Mouse (Mus musculus) liver, postnatal 0 days (tissue): ENCODE results near the gene Adipoq. TPM values are rescaled to one million over a fixed set of nuclear protein-coding genes. Genes with fewer than 3 reads are reported as not detected.

ENCODE experiments used
- ATAC-seq: fragments of 200-750 bp; cut with Nextera tagmentation; 2 replicates; pipeline ENCODE4 v1.8.0; 2017; ENCODE audit warnings: mild to moderate bottlenecking, moderate library complexity
- DNase-seq: peaks from one replicate; pipeline ENCODE4 v3.0.0-alpha.2; 2016
- H3K27ac ChIP-seq: fragments of 300-500 bp; sonication (generic); 2 replicates; pipeline ENCODE4 v1.5.1; 2014; ENCODE audit warnings: antibody characterized with exemption, moderate library complexity, mild to moderate bottlenecking, low read depth
- H3K27me3 ChIP-seq: fragments of 300-500 bp; sonication (generic); 2 replicates; pipeline ENCODE4 v1.6.1; 2014; ENCODE audit warnings: low read length, control low read depth, mixed read lengths; ENCODE audit not compliant: insufficient read depth
- H3K36me3 ChIP-seq: fragments of 300-500 bp; sonication (generic); replicated peaks from 2 replicates; pipeline ENCODE4 v1.6.1; 2014; ENCODE audit warnings: mild to moderate bottlenecking, control low read depth, low read length, moderate library complexity, mixed read lengths; ENCODE audit not compliant: insufficient read depth
- H3K4me1 ChIP-seq: fragments of 300-500 bp; sonication (generic); 2 replicates; pipeline ENCODE4 v1.6.1; 2014; ENCODE audit warnings: antibody characterized with exemption, mild to moderate bottlenecking, control low read depth; ENCODE audit not compliant: insufficient read depth
- H3K4me2 ChIP-seq: fragments of 300-500 bp; sonication (generic); 2 replicates; pipeline ENCODE4 v1.6.1; 2014; ENCODE audit warnings: low read depth, mild to moderate bottlenecking, low read length, moderate library complexity, mixed read lengths
- H3K4me3 ChIP-seq: fragments of 300-500 bp; sonication (generic); 2 replicates; pipeline ENCODE4 v1.5.1; 2014; ENCODE audit warnings: low read depth, low read length
- H3K9ac ChIP-seq: fragments of 300-500 bp; sonication (generic); replicated peaks from 2 replicates; pipeline ENCODE4 v1.6.1; 2014; ENCODE audit warnings: mild to moderate bottlenecking, moderate library complexity
- H3K9me3 ChIP-seq: fragments of 300-500 bp; sonication (generic); 2 replicates; pipeline ENCODE4 v1.6.1; 2016; ENCODE audit warnings: mild to moderate bottlenecking, control low read depth, low read length, mixed read lengths
- CTCF ChIP-seq: sonication (generic); IDR thresholded peaks from 2 replicates; pipeline ENCODE4 v1.5.1; 2016; ENCODE audit warnings: antibody characterized with exemption, low read depth
- EP300 ChIP-seq: IDR thresholded peaks from 2 replicates; pipeline ENCODE4 v1.6.1; 2016; ENCODE audit warnings: antibody characterized with exemption, low read depth, mild to moderate bottlenecking
- WGBS: fragments of 180-500 bp; shearing (Covaris S2); extraction: QIAGEN DNeasy Blood & Tissue Kit; methylation state at CpG from one replicate; pipeline ENCODE4 v1.1.7; 2014; ENCODE audit not compliant: insufficient replicate concordance; 5-methylcytosine and 5-hydroxymethylcytosine counted together
- polyA plus RNA-seq: library from polyadenylated mRNA; unstranded; fragments of >200 nt; fragmentation: Nextera tagmentation; extraction: Ambion mirVana; gene quantifications from 2 replicates; pipeline ENCODE4 v1.2.1, GENCODE M21; 2015

Gene Adipoq
- polyA plus RNA-seq, 1 experiment from 2014 or later = not detected

DNA sequence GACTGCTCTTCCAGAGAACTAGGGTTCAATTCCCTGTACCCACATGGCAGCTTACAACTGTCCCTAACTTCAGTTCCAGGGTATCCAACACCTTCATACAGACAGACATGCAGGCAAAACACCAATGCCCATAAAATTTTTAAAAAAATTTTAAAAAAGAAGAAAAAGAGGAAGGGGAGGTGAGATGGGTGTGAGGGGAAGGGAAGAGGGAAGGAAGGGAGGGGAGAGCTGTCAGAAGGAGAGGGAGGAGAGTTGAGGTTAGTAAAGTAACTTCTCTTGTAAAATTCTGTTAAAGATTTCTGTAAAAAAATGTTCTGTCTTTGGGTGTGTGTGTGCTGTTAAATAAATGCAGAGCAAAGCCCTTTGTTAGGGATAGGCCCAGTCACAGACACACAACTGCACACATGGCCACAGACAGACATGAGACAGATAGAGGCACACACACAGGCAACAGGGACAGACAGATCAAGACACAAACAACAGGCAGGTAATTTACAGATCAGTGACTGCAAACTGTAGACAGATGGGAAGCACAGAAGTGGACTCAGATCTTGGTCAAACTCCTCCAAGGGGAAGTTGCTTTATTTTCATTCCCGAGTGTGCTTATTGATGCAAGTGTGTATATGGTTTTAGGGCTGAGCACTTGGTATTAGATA, 35.7 kb downstream of the Adipoq start:
- Histone ChIP-seq H3K4me1 (0 out of 2 replicates have a peak, but pooled peaks cover 2% of the 10 kb centered on the region), H3K27ac (peak overlapping the region; percentile 49; the same call in 1 of the 2 replicates), H3K4me3 (no peak overlapping the region), H3K4me2 (no peak overlapping the region), H3K27me3 (no peaks in the 10 kb centered on the region), H3K9me3 (no peaks in the 10 kb centered on the region), H3K9ac (no peak overlapping the region), H3K36me3 (no peaks in the 10 kb centered on the region)
- DNase-seq = no peak
- WGBS = 26% methylated on average over 1 of the region's 1 CpGs
- no peak for ATAC-seq
- no peak for TF ChIP-seq EP300
- no peak for TF ChIP-seq CTCF

DNA sequence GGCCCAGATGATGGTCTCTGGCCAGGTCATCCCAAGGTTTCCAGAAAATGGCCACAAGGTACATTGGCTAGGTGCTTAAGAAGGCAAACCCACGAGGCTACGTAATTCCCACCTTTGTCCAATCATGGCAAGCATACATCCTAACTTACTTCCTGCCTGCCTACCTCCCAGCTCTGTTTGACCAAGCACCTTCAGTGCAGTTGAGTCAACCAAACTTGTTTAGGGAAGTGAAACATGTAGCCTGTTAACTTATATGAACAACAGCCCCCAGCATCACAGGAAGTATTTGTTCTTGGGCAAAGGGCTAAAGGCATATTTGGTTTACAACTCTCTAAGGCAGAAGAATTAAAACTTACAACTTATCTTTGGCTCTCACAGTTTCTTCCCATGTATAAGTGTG, 39.5 kb downstream of the Adipoq start:
- TF ChIP-seq CTCF (no peak), EP300 (no peak)
- 69% methylated on average over 2 of the region's 2 CpGs for WGBS
- no peak for DNase-seq
- 0 out of 2 replicates have a peak, but pooled peaks cover 2% of the 10 kb centered on the region for H3K4me1 ChIP-seq
- H3K9ac ChIP-seq = no peak overlapping the region
- ATAC-seq = no peak
- H3K4me2 ChIP-seq = no peak overlapping the region
- no peaks in the 10 kb centered on the region for H3K36me3 ChIP-seq
- no peaks in the 10 kb centered on the region for H3K27me3 ChIP-seq
- H3K9me3 ChIP-seq = peaks cover 4% of the 10 kb centered on the region; the same call in 1 of the 2 replicates
- H3K4me3 ChIP-seq = no peak overlapping the region
- H3K27ac ChIP-seq = no peak overlapping the region

DNA sequence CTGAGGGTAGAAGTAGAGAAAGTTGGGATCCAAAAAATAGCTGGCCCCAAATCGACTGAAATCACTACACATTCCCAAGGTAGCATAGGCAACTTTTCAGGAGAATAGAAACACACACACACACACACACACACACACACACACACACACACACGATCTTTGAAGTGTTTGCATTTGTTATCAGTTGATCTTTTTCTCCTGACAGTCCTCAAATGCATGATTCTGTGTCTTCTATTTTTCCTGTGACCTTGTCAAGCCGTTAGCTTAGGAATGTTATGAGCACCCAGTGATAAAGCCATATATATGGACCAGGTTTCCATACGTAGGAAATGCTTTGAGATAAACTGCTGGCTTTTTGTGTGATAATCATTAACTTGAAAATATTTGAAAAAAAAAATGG, 40.1 kb downstream of the Adipoq start:
- Histone ChIP-seq H3K27ac (no peak overlapping the region), H3K9ac (no peak overlapping the region), H3K4me2 (no peak overlapping the region), H3K4me1 (no peaks in the 10 kb centered on the region), H3K27me3 (no peaks in the 10 kb centered on the region), H3K4me3 (no peak overlapping the region), H3K36me3 (no peaks in the 10 kb centered on the region), H3K9me3 (peaks cover 4% of the 10 kb centered on the region; the same call in 1 of the 2 replicates)
- 44% methylated on average over 4 of the region's 4 CpGs for WGBS
- ATAC-seq = no peak
- DNase-seq = no peak
- TF ChIP-seq CTCF = no peak
- no peak for TF ChIP-seq EP300

DNA sequence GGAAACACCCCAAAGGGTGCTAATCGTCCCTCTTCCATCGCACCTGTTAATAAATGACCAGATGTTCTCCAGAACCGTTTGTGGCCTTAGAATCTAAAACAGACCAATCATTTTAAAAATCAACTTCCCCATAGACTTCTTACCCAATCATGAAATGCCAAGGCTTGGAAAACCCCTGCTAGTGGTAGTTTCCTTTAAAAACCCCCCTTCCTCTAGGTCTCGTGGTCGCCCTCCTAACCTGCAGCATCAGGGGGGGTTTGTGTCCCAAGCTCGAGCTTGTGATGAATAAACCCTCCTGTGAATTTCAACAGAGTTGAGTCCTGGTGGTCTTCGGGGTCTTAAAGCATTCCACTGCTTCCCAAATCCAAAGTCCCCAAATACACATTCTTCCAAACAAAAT, 41.6 kb downstream of the Adipoq start:
- Histone ChIP-seq H3K36me3 (no peaks in the 10 kb centered on the region), H3K4me2 (no peak overlapping the region), H3K9ac (no peak overlapping the region), H3K27me3 (no peaks in the 10 kb centered on the region), H3K27ac (no peak overlapping the region), H3K4me3 (no peak overlapping the region), H3K9me3 (peaks cover 4% of the 10 kb centered on the region; the same call in 1 of the 2 replicates), H3K4me1 (no peaks in the 10 kb centered on the region)
- 70% methylated on average over 7 of the region's 7 CpGs for WGBS
- TF ChIP-seq EP300 (no peak), CTCF (no peak)
- ATAC-seq (no peak), DNase-seq (no peak)

DNA sequence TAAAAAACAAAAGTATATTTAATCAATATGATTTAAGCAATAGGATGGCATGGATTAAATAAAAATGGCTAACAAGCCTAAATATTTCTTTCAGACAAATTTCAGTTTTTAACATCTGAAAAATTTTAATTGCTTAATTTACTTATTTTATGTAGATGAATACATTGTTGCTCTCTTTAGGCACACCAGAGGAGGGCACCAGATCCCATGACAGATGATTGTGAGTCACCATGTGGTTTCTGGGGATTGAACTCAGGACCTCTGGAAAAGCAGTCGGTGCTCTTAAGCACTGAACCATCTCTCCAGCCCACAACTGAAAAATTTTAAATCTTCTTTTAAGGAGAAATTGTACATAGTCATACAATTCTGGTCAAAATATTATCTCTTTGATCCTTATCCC, 43.3 kb downstream of the Adipoq start:
- DNase-seq = no peak
- Histone ChIP-seq H3K9me3 (peaks cover 4% of the 10 kb centered on the region; the same call in 1 of the 2 replicates), H3K27me3 (no peaks in the 10 kb centered on the region), H3K27ac (no peak overlapping the region), H3K4me3 (no peak overlapping the region), H3K4me1 (no peaks in the 10 kb centered on the region), H3K9ac (no peak overlapping the region), H3K36me3 (no peaks in the 10 kb centered on the region), H3K4me2 (no peak overlapping the region)
- no peak for TF ChIP-seq CTCF
- TF ChIP-seq EP300 = no peak
- ATAC-seq = no peak
- WGBS = 84% methylated on average over 1 of the region's 1 CpGs

DNA sequence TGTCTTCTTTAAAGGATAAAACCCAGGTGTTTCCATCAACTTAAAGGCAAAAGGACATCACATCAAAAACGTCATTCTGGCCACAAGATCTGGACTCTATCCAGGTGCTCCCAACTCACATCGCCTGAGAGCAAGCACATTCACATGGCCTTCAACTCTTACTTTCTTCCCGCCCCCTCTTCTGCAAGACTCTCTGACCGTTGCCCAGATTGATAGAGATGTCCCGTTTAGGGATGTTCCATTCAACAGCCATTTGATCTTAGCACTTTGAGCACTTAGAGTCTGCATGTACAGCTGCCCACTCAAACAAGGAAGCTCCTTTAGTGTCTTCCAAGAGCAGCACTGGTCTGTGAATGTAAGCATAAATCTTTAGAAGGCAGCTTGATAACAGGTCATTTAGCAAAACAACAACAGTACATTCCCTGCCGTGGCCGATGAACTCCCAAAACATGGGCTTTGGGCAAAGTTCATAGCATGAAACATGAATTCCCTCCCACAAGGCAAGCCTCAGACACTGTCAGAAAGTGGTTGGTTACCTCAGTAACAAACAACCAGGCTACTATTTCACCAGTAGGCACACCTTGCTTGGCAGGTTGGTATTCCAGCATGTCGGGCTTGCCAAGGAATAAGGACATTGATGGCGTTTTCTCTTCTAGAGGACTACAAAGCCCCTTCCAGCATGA, 45.4 kb downstream of the Adipoq start:
- Histone ChIP-seq H3K36me3 (no peaks in the 10 kb centered on the region), H3K27ac (peak overlapping the region; percentile 67), H3K4me2 (0 out of 2 replicates have a peak overlapping the region, but pooled peaks have one; percentile 0), H3K9ac (no peak overlapping the region), H3K4me1 (peaks cover 3% of the 10 kb centered on the region; the same call in 1 of the 2 replicates), H3K4me3 (0 out of 2 replicates have a peak overlapping the region, but pooled peaks have one; percentile 13), H3K9me3 (peaks cover 4% of the 10 kb centered on the region; the same call in 1 of the 2 replicates), H3K27me3 (no peaks in the 10 kb centered on the region)
- TF ChIP-seq EP300 (peak; percentile 48), CTCF (no peak)
- peak; percentile 95 for ATAC-seq
- DNase-seq = peak; percentile 24
- whole genome bisulfite sequencing = 68% methylated on average over 9 of the region's 9 CpGs
